Mouse (Mus musculus): ENCODE measurements at regions not wholly inside any gene's neighbourhood (a gene's known extent, or its start where the extent isn't known, plus 50 kb on each side); places are given as distances from the start of the nearest gene placed in this dataset.

- DNase-seq (ENCODE audit: low spot score): no peak
Observed at GRCm38 (mm10) chr8:113250264-113250663, 385.1 kb upstream of the Mon1b start.

- DNase-seq (ENCODE audit: low spot score): no peak
Observed at GRCm38 (mm10) chr8:113254076-113254475, 381.3 kb upstream of the Mon1b start.

- no peak for DNase-seq (ENCODE audit: low spot score)
Observed at GRCm38 (mm10) chr8:113259477-113259876, 375.9 kb upstream of the Mon1b start.

GRCm38 (mm10) chr8:113263296-113263695 is 372.1 kb upstream of the Mon1b start:
- no peak for DNase-seq (ENCODE audit: low spot score)

- DNase-seq (ENCODE audit: low spot score): no peak
Observed at GRCm38 (mm10) chr8:113271262-113271661, 364.1 kb upstream of the Mon1b start.

GRCm38 (mm10) chr8:113300273-113300843 is 335.0 kb upstream of the Mon1b start:
- DNase-seq (ENCODE audit: low spot score): no peak

GRCm38 (mm10) chr8:113303426-113303825 is 332.0 kb upstream of the Mon1b start:
- no peak for DNase-seq (ENCODE audit: low spot score)

- DNase-seq (ENCODE audit: low spot score): no peak
Observed at GRCm38 (mm10) chr8:113317169-113317568, 318.2 kb upstream of the Mon1b start.

- no peak for DNase-seq (ENCODE audit: low spot score)
Observed at GRCm38 (mm10) chr8:113331576-113331975, 303.8 kb upstream of the Mon1b start.

- DNase-seq (ENCODE audit: low spot score): no peak
Observed at GRCm38 (mm10) chr8:113341306-113341705, 294.1 kb upstream of the Mon1b start.

GRCm38 (mm10) chr8:113361900-113362299 is 273.5 kb upstream of the Mon1b start:
- DNase-seq (ENCODE audit: low spot score): no peak

GRCm38 (mm10) chr8:113364181-113364580 is 271.2 kb upstream of the Mon1b start:
- no peak for DNase-seq (ENCODE audit: low spot score)

GRCm38 (mm10) chr8:113383517-113383916 is 251.9 kb upstream of the Mon1b start:
- no peak for DNase-seq (ENCODE audit: low spot score)

- no peak for DNase-seq (ENCODE audit: low spot score)
Observed at GRCm38 (mm10) chr8:113383974-113384373, 251.4 kb upstream of the Mon1b start.

- no peak for DNase-seq (ENCODE audit: low spot score)
Observed at GRCm38 (mm10) chr8:113389504-113389903, 245.9 kb upstream of the Mon1b start.

GRCm38 (mm10) chr8:113390038-113390437 is 245.3 kb upstream of the Mon1b start:
- no peak for DNase-seq (ENCODE audit: low spot score)

- no peak for DNase-seq (ENCODE audit: low spot score)
Observed at GRCm38 (mm10) chr8:113394319-113394718, 241.1 kb upstream of the Mon1b start.

GRCm38 (mm10) chr8:113405158-113405557 is 230.2 kb upstream of the Mon1b start:
- no peak for DNase-seq (ENCODE audit: low spot score)

GRCm38 (mm10) chr8:113419352-113419751 is 216.0 kb upstream of the Mon1b start:
- DNase-seq (ENCODE audit: low spot score): no peak

GRCm38 (mm10) chr8:113422651-113423050 is 212.7 kb upstream of the Mon1b start:
- no peak for DNase-seq (ENCODE audit: low spot score)

GRCm38 (mm10) chr8:113439088-113439487 is 196.3 kb upstream of the Mon1b start:
- no peak for DNase-seq (ENCODE audit: low spot score)

GRCm38 (mm10) chr8:113454022-113454421 is 181.4 kb upstream of the Mon1b start:
- no peak for DNase-seq (ENCODE audit: low spot score)

GRCm38 (mm10) chr8:113464625-113465024 is 170.8 kb upstream of the Mon1b start:
- DNase-seq (ENCODE audit: low spot score): no peak

GRCm38 (mm10) chr8:113465156-113465555 is 170.2 kb upstream of the Mon1b start:
- DNase-seq (ENCODE audit: low spot score): no peak

- DNase-seq (ENCODE audit: low spot score): no peak
Observed at GRCm38 (mm10) chr8:113466683-113467082, 168.7 kb upstream of the Mon1b start.

Measured in retina, embryonic 14.5 days (tissue).